24 mouse cellular contexts compared by ENCODE assay signal in the genomic region with DNA sequence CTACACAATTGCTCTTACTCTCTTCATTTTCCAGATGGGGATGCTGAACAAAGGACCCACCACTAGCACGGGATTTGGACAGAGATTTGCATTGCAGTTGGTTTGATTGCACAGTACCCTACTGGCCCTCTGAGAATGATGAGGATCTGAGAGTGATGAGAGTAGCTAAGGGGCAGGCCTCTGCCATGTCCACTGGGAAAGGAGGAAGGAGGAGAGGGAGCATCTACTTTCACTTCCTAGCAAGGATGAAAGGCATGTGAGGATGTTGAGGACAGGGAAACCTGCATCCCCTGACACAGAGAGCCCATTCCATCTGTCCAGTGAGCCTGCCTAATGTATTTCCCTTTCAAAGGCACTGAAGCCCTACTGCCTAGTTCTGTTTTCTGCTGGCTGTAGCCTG. TPM values are rescaled to one million over a fixed set of nuclear protein-coding genes. Genes with fewer than 3 reads are reported as not detected.
A peak's percentile ranks its signal among the peaks of the same experiment; 100 is the strongest.
DNase-seq lines count a peak whose midpoint lies in the region; ATAC-seq and TF ChIP-seq lines count a peak whose summit lies in the region.
"Had no signal": no experiment of that assay in that cellular context is flagged by ENCODE, and none has a peak within 500 bp of the region (broad histone marks: within the 10 kb centered on the region; RNA-seq: fewer than 3 reads in every experiment).

No protein-coding gene starts in this region.

- no peak overlapping the region for H3K4me3 ChIP-seq in heart, embryonic 11.5 days (ENCODE audit: low read depth, low read length)
- H3K4me3 ChIP-seq in heart, adult 2 months = no peak overlapping the region
- H3K4me3 ChIP-seq in heart, postnatal 0 days (ENCODE audit: low read depth, low read length) = no peak overlapping the region
- no peak overlapping the region for H3K4me3 ChIP-seq in cortical plate, adult 2 months (ENCODE audit: insufficient read depth, low read length)
- H3K4me3 ChIP-seq: liver, embryonic 15.5 days; megakaryocyte, embryonic 14.5 days; midbrain, embryonic 13.5 days had no signal

- TF ChIP-seq POLR2A in heart, adult 2 months (IDR thresholded peaks at IDR 0.05; ENCODE audit: insufficient read depth, low read depth, low read length) = no peak
- TF ChIP-seq POLR2A in cortical plate, adult 2 months (IDR thresholded peaks at IDR 0.05; ENCODE audit: extremely low read depth, insufficient read depth, low read length) = no peak

- 0 out of 2 replicates have a peak overlapping the region, but pooled peaks have one; percentile 11 for H3K27ac ChIP-seq in heart, embryonic 11.5 days (ENCODE audit: low read depth, low read length)
- H3K27ac ChIP-seq in heart, adult 2 months = no peak overlapping the region
- peak overlapping the region; percentile 46; the same call in 1 of the 2 replicates for H3K27ac ChIP-seq in heart, postnatal 0 days (ENCODE audit: low read depth)
- H3K27ac ChIP-seq in cortical plate, adult 2 months (ENCODE audit: insufficient read depth, low read length) = 0 out of 2 replicates have a peak overlapping the region, but pooled peaks have one; percentile 7
- H3K27ac ChIP-seq: liver, embryonic 15.5 days; midbrain, embryonic 13.5 days had no signal

- ATAC-seq in heart, embryonic 11.5 days (replicated peaks; ENCODE audit: insufficient number of reproducible peaks, low FRiP score, low TSS enrichment) = no peak
- ATAC-seq in heart, postnatal 0 days (ENCODE audit: insufficient read depth, low read depth) = peak; percentile 17; the same call in 1 of the 2 replicates
- peak; percentile 74 for ATAC-seq in megakaryocyte, adult 5-6 weeks (ENCODE audit: poor library complexity, severe bottlenecking)
- ATAC-seq: forebrain, postnatal 0 days; intestine, postnatal 0 days; lung, postnatal 0 days; midbrain, embryonic 13.5 days had no signal

- intact Hi-C loops in heart, adult 2 months (cut with DNase I) = no loop called here
- intact Hi-C loops in heart, postnatal 10 days (cut with DNase I) = no loop called here

- H3K4me2 ChIP-seq in heart, embryonic 11.5 days = no peak overlapping the region
- no peak overlapping the region for H3K4me2 ChIP-seq in heart, postnatal 0 days (ENCODE audit: low read depth, low read length)
- H3K4me2 ChIP-seq: liver, embryonic 15.5 days; midbrain, embryonic 13.5 days had no signal

- TF ChIP-seq CTCF in heart, adult 2 months (IDR thresholded peaks at IDR 0.05) = no peak
- TF ChIP-seq CTCF in heart, postnatal 0 days (IDR thresholded peaks at IDR 0.05; ENCODE audit: low read depth) = no peak
- no peak for TF ChIP-seq CTCF in cortical plate, adult 2 months (IDR thresholded peaks at IDR 0.05; ENCODE audit: extremely low read depth, insufficient read depth, low read length)

- no peaks in the 10 kb centered on the region for H3K79me2 ChIP-seq in heart, adult 2 months (replicated peaks; ENCODE audit: control insufficient read depth, insufficient read depth, low read length)

- H3K9ac ChIP-seq in heart, embryonic 11.5 days (ENCODE audit: low read depth, low read length) = no peak overlapping the region
- H3K9ac ChIP-seq in heart, adult 2 months (ENCODE audit: low read depth, low read length) = no peak overlapping the region
- H3K9ac ChIP-seq in heart, postnatal 0 days (replicated peaks; ENCODE audit: low read depth, low read length) = no peak overlapping the region
- H3K9ac ChIP-seq: forebrain, postnatal 0 days; liver, embryonic 15.5 days; midbrain, embryonic 13.5 days had no signal

- DNase-seq in heart, adult 2 months = no peak
- DNase-seq in heart, postnatal 0 days (ENCODE audit: low spot score) = no peak
- no peak for DNase-seq in heart, postnatal 10 days
- no peak for DNase-seq in gastrocnemius, adult 8-10 months (ENCODE audit: low spot score in 2 of 2)
- DNase-seq: adrenal gland, adult 2 months; B cell, adult 2 months; cerebellum, adult 8-10 months; forebrain, postnatal 0 days; kidney, postnatal 25 days; liver; thymus, adult 18-20 months; thymus, postnatal 36 days had no signal

- H3K4me1 ChIP-seq in heart, embryonic 11.5 days (ENCODE audit: control insufficient read depth, insufficient read depth, low read length) = no peaks in the 10 kb centered on the region
- no peaks in the 10 kb centered on the region for H3K4me1 ChIP-seq in heart, adult 2 months (ENCODE audit: control insufficient read depth, insufficient read depth, low read length)
- no peaks in the 10 kb centered on the region for H3K4me1 ChIP-seq in heart, postnatal 0 days (ENCODE audit: control insufficient read depth, insufficient read depth)
- H3K4me1 ChIP-seq in cortical plate, adult 2 months (ENCODE audit: control insufficient read depth, insufficient read depth, low read length) = peaks cover 2% of the 10 kb centered on the region; the same call in 1 of the 2 replicates
- H3K4me1 ChIP-seq: liver, embryonic 15.5 days had no signal

- H3K9me3 ChIP-seq in heart, embryonic 11.5 days (replicated peaks; ENCODE audit: control insufficient read depth, low read length) = no peaks in the 10 kb centered on the region
- no peaks in the 10 kb centered on the region for H3K9me3 ChIP-seq in heart, postnatal 0 days (replicated peaks; ENCODE audit: control insufficient read depth, low read length)
- H3K9me3 ChIP-seq: G1E; liver, embryonic 15.5 days; megakaryocyte, embryonic 14.5 days; midbrain, embryonic 13.5 days had no signal

- H3K27me3 ChIP-seq in heart, embryonic 11.5 days (ENCODE audit: control insufficient read depth, insufficient read depth, low read length) = peaks cover 2% of the 10 kb centered on the region; the same call in 1 of the 2 replicates
- no peaks in the 10 kb centered on the region for H3K27me3 ChIP-seq in heart, adult 2 months (ENCODE audit: control insufficient read depth, insufficient read depth, low read length)
- no peaks in the 10 kb centered on the region for H3K27me3 ChIP-seq in heart, postnatal 0 days (ENCODE audit: control insufficient read depth, insufficient read depth, low read length)
- H3K27me3 ChIP-seq: CH12.LX; midbrain, embryonic 13.5 days had no signal

- H3K36me3 ChIP-seq in heart, embryonic 11.5 days (ENCODE audit: control insufficient read depth, insufficient read depth, low read length) = no peaks in the 10 kb centered on the region
- H3K36me3 ChIP-seq in heart, adult 2 months (ENCODE audit: control insufficient read depth, insufficient read depth, low read length) = no peaks in the 10 kb centered on the region
- H3K36me3 ChIP-seq in heart, postnatal 0 days (replicated peaks; ENCODE audit: control insufficient read depth, insufficient read depth, low read length) = no peaks in the 10 kb centered on the region
- H3K36me3 ChIP-seq: G1E; liver, embryonic 15.5 days had no signal

- no peak for TF ChIP-seq EP300 in heart, adult 2 months (IDR thresholded peaks at IDR 0.05; ENCODE audit: insufficient read depth, low read depth, low read length)
- no peak for TF ChIP-seq EP300 in heart, postnatal 0 days (IDR thresholded peaks at IDR 0.05; ENCODE audit: low read depth)

- 50% methylated on average over 1 of the region's 1 CpGs for WGBS in heart, embryonic 11.5 days (ENCODE audit: insufficient replicate concordance)
- WGBS in heart, adult 2 months = 77% methylated on average over 1 of the region's 1 CpGs
- WGBS in heart, postnatal 0 days = 61% methylated on average over 1 of the region's 1 CpGs

RNA-seq across cellular contexts. Expression of gene Rab33a, which starts 6.2 kb away (rescaled TPM):
- 6.8 and 7.1 TPM in 2 replicates for polyA plus RNA-seq in heart, embryonic 11.5 days (2014; fragmentation: Nextera tagmentation; extraction: Ambion mirVana)
- under 1 TPM in 1 of 2 experiments, not detected in 1; 0.29 TPM for total RNA-seq in heart, adult 2 months (2021)
- polyA plus RNA-seq in heart, adult 2 months (2012; rRNA removed) = 1.2 and 1.7 TPM in 2 replicates
- total RNA-seq in heart, postnatal 0 days (2014; rRNA removed; ENCODE audit: low replicate concordance) = 2.7 and 5.6 TPM in 2 replicates
- polyA plus RNA-seq in heart, postnatal 0 days (2015; fragmentation: Nextera tagmentation; extraction: Ambion mirVana) = 4.3 and 4.4 TPM in 2 replicates
- under 1 TPM in 1 of 2 experiments, not detected in 1; 0.30 TPM for total RNA-seq in heart, postnatal 10 days (2021)
- polyA plus RNA-seq in cortical plate, adult 2 months (2012; rRNA removed) = 70.6 and 73.8 TPM in 2 replicates
- total RNA-seq in megakaryocyte, adult 5-6 weeks (2015) = not detected in 2 replicates
- not detected in 2 replicates for total RNA-seq in megakaryocyte, adult 5-6 weeks (2017)
- total RNA-seq in gastrocnemius, adult 8-10 months (2022) = not detected
- total RNA-seq: G1E; gastrocnemius, adult 18-20 months; neutrophil, adult 5-6 weeks had no signal

RNA-seq across cellular contexts. Expression of gene Aifm1, which starts 12.0 kb away (rescaled TPM):
- 96.4 and 120 TPM in 2 replicates for polyA plus RNA-seq in heart, embryonic 11.5 days (2014; fragmentation: Nextera tagmentation; extraction: Ambion mirVana)
- total RNA-seq in heart, adult 2 months (2021) = 100 to 1,000 TPM in 1 of 2 experiments, 10 to 100 TPM in 1; 92.8 to 108 TPM
- polyA plus RNA-seq in heart, adult 2 months (2012; rRNA removed) = 33.2 and 76.9 TPM in 2 replicates
- total RNA-seq in heart, postnatal 0 days (2014; rRNA removed; ENCODE audit: low replicate concordance) = 19.2 and 47.7 TPM in 2 replicates
- 120 and 127 TPM in 2 replicates for polyA plus RNA-seq in heart, postnatal 0 days (2015; fragmentation: Nextera tagmentation; extraction: Ambion mirVana)
- 10 to 100 TPM; 92.5 to 97.6 TPM for total RNA-seq in heart, postnatal 10 days (2021)
- 28.0 and 31.5 TPM in 2 replicates for polyA plus RNA-seq in cortical plate, adult 2 months (2012; rRNA removed)
- total RNA-seq in megakaryocyte, adult 5-6 weeks (2015) = 42.6 and 48.4 TPM in 2 replicates
- 39.2 and 42.8 TPM in 2 replicates for total RNA-seq in megakaryocyte, adult 5-6 weeks (2017)
- total RNA-seq in gastrocnemius, adult 8-10 months (2022) = 10 to 100 TPM; 34.4 to 42.4 (median 40.0) TPM
